Mouse (Mus musculus) MEL (cell line): ENCODE measurements at regions not wholly inside any gene's neighbourhood (a gene's known extent, or its start where the extent isn't known, plus 50 kb on each side); places are given as distances from the start of the nearest gene placed in this dataset.

Source experiments
- DNase-seq: peaks from one replicate; pipeline ENCODE4 v3.0.0; 2011; ENCODE audit warnings: low read depth, low spot score
- H3K27ac ChIP-seq: 2 replicates; pipeline ENCODE4 v1.5.1; 2012; ENCODE audit warnings: low read depth, mild to moderate bottlenecking, control low read depth, low read length, moderate library complexity; ENCODE audit not compliant: control insufficient read depth
- H3K27me3 ChIP-seq, 2 experiments: fragments of 150-350 bp in 1 of 2; sonication (generic) in 1 of 2; 2 replicates each; pipeline ENCODE4 v1.6.1; 2012; ENCODE audit warnings: low read length in 2 of 2, mild to moderate bottlenecking in 2 of 2, improper control_type of control experiment in 1 of 2, moderate library complexity in 1 of 2; ENCODE audit not compliant: insufficient read depth in 2 of 2, control insufficient read depth in 1 of 2
- H3K36me3 ChIP-seq, 2 experiments: 2 replicates each; pipeline ENCODE4 v1.6.1; 2012 to 2014; ENCODE audit warnings: low read length in 2 of 2, improper control_type of control experiment in 1 of 2, inconsistent platforms in 1 of 2, mild to moderate bottlenecking in 1 of 2; ENCODE audit not compliant: insufficient read depth in 2 of 2, control insufficient read depth in 1 of 2
- H3K4me1 ChIP-seq, 2 experiments: fragments of 150-350 bp in 1 of 2; sonication (generic) in 1 of 2; 2 replicates each; pipeline ENCODE4 v1.6.1; 2012; ENCODE audit warnings: low read length in 2 of 2, improper control_type of control experiment in 1 of 2, mild to moderate bottlenecking in 1 of 2; ENCODE audit not compliant: insufficient read depth in 2 of 2, control insufficient read depth in 1 of 2
- H3K4me3 ChIP-seq, 2 experiments: fragments of 150-350 bp in 1 of 2; sonication (generic) in 1 of 2; 2 replicates each; pipeline ENCODE4 v1.5.1; 2012; ENCODE audit warnings: low read depth in 2 of 2, low read length in 2 of 2, mild to moderate bottlenecking in 2 of 2, moderate library complexity in 2 of 2, control low read depth in 1 of 2, improper control_type of control experiment in 1 of 2; ENCODE audit not compliant: control insufficient read depth in 1 of 2, insufficient read depth in 1 of 2
- H3K79me2 ChIP-seq: 2 replicates; pipeline ENCODE4 v1.6.1; 2012; ENCODE audit warnings: mild to moderate bottlenecking, low read length, moderate library complexity; ENCODE audit not compliant: control insufficient read depth, poor library complexity, insufficient read depth
- H3K9ac ChIP-seq: 2 replicates; pipeline ENCODE4 v1.6.1; 2012; ENCODE audit warnings: low read depth, mild to moderate bottlenecking, control low read depth, low read length, moderate library complexity; ENCODE audit not compliant: control insufficient read depth, poor library complexity, severe bottlenecking
- H3K9me3 ChIP-seq: fragments of 150-350 bp; sonication (generic); replicated peaks from 2 replicates; pipeline ENCODE4 v1.6.1; 2012; ENCODE audit warnings: mild to moderate bottlenecking, low read length, improper control_type of control experiment, moderate library complexity; ENCODE audit not compliant: insufficient read depth
- BHLHE40 ChIP-seq: IDR thresholded peaks from 2 replicates; pipeline ENCODE4 v1.6.1; 2012; ENCODE audit warnings: low read depth, mild to moderate bottlenecking, inconsistent platforms, low read length, improper control_type of control experiment, borderline replicate concordance
- CHD1 ChIP-seq: IDR thresholded peaks from 2 replicates; pipeline ENCODE4 v1.6.1; 2012; ENCODE audit warnings: low read depth, mild to moderate bottlenecking, inconsistent platforms, low read length, improper control_type of control experiment
- E2F4 ChIP-seq: IDR thresholded peaks from 2 replicates; pipeline ENCODE4 v1.6.1; 2011; ENCODE audit warnings: low read depth, low read length, improper control_type of control experiment, borderline replicate concordance
- EP300 ChIP-seq, 2 experiments: IDR thresholded peaks; 2 replicates each; pipeline ENCODE4 v1.6.1; 2011; ENCODE audit warnings: improper control_type of control experiment in 2 of 2, low read length in 2 of 2, low read depth in 1 of 2, mild to moderate bottlenecking in 1 of 2
- ETS1 ChIP-seq: IDR thresholded peaks from 2 replicates; pipeline ENCODE4 v1.6.1; 2012; ENCODE audit warnings: low read depth, mild to moderate bottlenecking, inconsistent platforms, low read length, improper control_type of control experiment, moderate library complexity
- JUND ChIP-seq: IDR thresholded peaks from 2 replicates; pipeline ENCODE4 v1.6.1; 2011; ENCODE audit warnings: low read depth, mild to moderate bottlenecking, improper control_type of control experiment, low read length
- KAT2A ChIP-seq: conservative IDR thresholded peaks from 2 replicates; pipeline ENCODE4 v1.6.1; 2012; ENCODE audit warnings: low read depth, low read length, improper control_type of control experiment, inconsistent platforms
- MAZ ChIP-seq: IDR thresholded peaks from 2 replicates; pipeline ENCODE4 v1.6.1; 2012; ENCODE audit warnings: low read depth, mild to moderate bottlenecking, inconsistent platforms, low read length, improper control_type of control experiment
- MYC ChIP-seq: IDR thresholded peaks from 2 replicates; pipeline ENCODE4 v1.6.1; 2011; ENCODE audit warnings: low read depth, mild to moderate bottlenecking, low read length, improper control_type of control experiment, moderate library complexity
- NELFE ChIP-seq: IDR thresholded peaks from 2 replicates; pipeline ENCODE4 v1.6.1; 2011; ENCODE audit warnings: low read depth, low read length, improper control_type of control experiment
- NRF1 ChIP-seq: IDR thresholded peaks from 2 replicates; pipeline ENCODE4 v1.6.1; 2014; ENCODE audit warnings: low read depth, mild to moderate bottlenecking, inconsistent platforms, low read length, improper control_type of control experiment, moderate library complexity; ENCODE audit not compliant: poor library complexity, insufficient read depth, severe bottlenecking
- POLR2A ChIP-seq, 2 experiments: IDR thresholded peaks; 2 replicates each; pipeline ENCODE4 v1.6.1; 2011 to 2012; ENCODE audit warnings: low read length in 2 of 2, mild to moderate bottlenecking in 2 of 2, control low read depth in 1 of 2, improper control_type of control experiment in 1 of 2, low read depth in 1 of 2, moderate library complexity in 1 of 2; ENCODE audit not compliant: control insufficient read depth in 1 of 2, insufficient read depth in 1 of 2, poor library complexity in 1 of 2
- RAD21 ChIP-seq: IDR thresholded peaks from 2 replicates; pipeline ENCODE4 v1.6.1; 2011; ENCODE audit warnings: mild to moderate bottlenecking, low read depth, low read length, improper control_type of control experiment
- RCOR1 ChIP-seq: IDR thresholded peaks from 2 replicates; pipeline ENCODE4 v1.6.1; 2012; ENCODE audit warnings: low read depth, mild to moderate bottlenecking, inconsistent platforms, low read length, improper control_type of control experiment
- SMC3 ChIP-seq: IDR thresholded peaks from 2 replicates; pipeline ENCODE4 v1.6.1; 2011; ENCODE audit warnings: low read depth, low read length, improper control_type of control experiment
- TAL1 ChIP-seq: IDR thresholded peaks from 2 replicates; pipeline ENCODE4 v1.6.1; 2012; ENCODE audit warnings: mild to moderate bottlenecking, inconsistent platforms, low read length, moderate library complexity, mixed read lengths
- UBTF ChIP-seq: IDR thresholded peaks from 2 replicates; pipeline ENCODE4 v1.6.1; 2012; ENCODE audit warnings: low read depth, mild to moderate bottlenecking, inconsistent platforms, low read length, improper control_type of control experiment, moderate library complexity, borderline replicate concordance; ENCODE audit not compliant: insufficient read depth
- USF2 ChIP-seq, 2 experiments: IDR thresholded peaks; 2 replicates each; pipeline ENCODE4 v1.6.1; 2011 to 2012; ENCODE audit warnings: improper control_type of control experiment in 2 of 2, low read length in 2 of 2, borderline replicate concordance in 1 of 2, inconsistent platforms in 1 of 2, low read depth in 1 of 2, mild to moderate bottlenecking in 1 of 2; ENCODE audit not compliant: insufficient read depth in 1 of 2
- ZC3H11A ChIP-seq: IDR thresholded peaks from 2 replicates; pipeline ENCODE4 v1.6.1; 2012; ENCODE audit warnings: low read depth, mild to moderate bottlenecking, inconsistent platforms, low read length, improper control_type of control experiment
- ZNF384 ChIP-seq: IDR thresholded peaks from 2 replicates; pipeline ENCODE4 v1.6.1; 2012; ENCODE audit warnings: low read depth, mild to moderate bottlenecking, inconsistent platforms, low read length, improper control_type of control experiment

GRCm38 (mm10) chr3:36387431-36387830 lies 88.3 kb downstream of the Anxa5 start:
- Histone ChIP-seq H3K27ac (no peak overlapping the region), H3K9me3 (no peaks in the 10 kb centered on the region), H3K9ac (no peak overlapping the region), H3K27me3 (no peaks in the 10 kb centered on the region; a peak in 1 of 4 replicates), H3K4me1 (no peaks in the 10 kb centered on the region), H3K36me3 (no peaks in the 10 kb centered on the region), H3K79me2 (no peaks in the 10 kb centered on the region)
- TF ChIP-seq E2F4 (no peak), MAZ (no peak), ZNF384 (no peak), POLR2A (IDR thresholded peaks at IDR 0.05; ENCODE audit: control insufficient read depth in 1 of 2, insufficient read depth in 1 of 2, low read depth in 1 of 2, low read length in 2 of 2, poor library complexity in 1 of 2) (no peak), RCOR1 (no peak), NRF1 (no peak)
- TF ChIP-seq, all 39 proteins: peak for 0
- H3K4me3 ChIP-seq = no peak overlapping the region
- no peak for DNase-seq

- Histone ChIP-seq H3K4me3 (no peak overlapping the region), H3K79me2 (no peaks in the 10 kb centered on the region), H3K36me3 (no peaks in the 10 kb centered on the region), H3K9ac (no peak overlapping the region), H3K4me1 (no peaks in the 10 kb centered on the region), H3K27me3 (no peaks in the 10 kb centered on the region), H3K27ac (no peak overlapping the region), H3K9me3 (no peaks in the 10 kb centered on the region)
- DNase-seq = no peak
- TF ChIP-seq TAL1 (no peak), ETS1 (no peak), NELFE (no peak), JUND (no peak), ZC3H11A (no peak), USF2 (IDR thresholded peaks at IDR 0.05; ENCODE audit: borderline replicate concordance in 1 of 2, insufficient read depth in 1 of 2, low read depth in 1 of 2, low read length in 2 of 2) (no peak), BHLHE40 (no peak), CHD1 (no peak), MYC (no peak), SMC3 (no peak), UBTF (no peak), RCOR1 (no peak), RAD21 (no peak), POLR2A (IDR thresholded peaks at IDR 0.05; ENCODE audit: control insufficient read depth in 1 of 2, insufficient read depth in 1 of 2, low read depth in 1 of 2, low read length in 2 of 2, poor library complexity in 1 of 2) (no peak), ZNF384 (no peak), KAT2A (no peak), EP300 (IDR thresholded peaks at IDR 0.05; ENCODE audit: low read depth in 1 of 2, low read length in 2 of 2) (no peak)
Observed at GRCm38 (mm10) chr3:36383438-36383945, 92.2 kb downstream of the Anxa5 start.
